Mouse (Mus musculus): ENCODE results near the gene Vav2.

DNA sequence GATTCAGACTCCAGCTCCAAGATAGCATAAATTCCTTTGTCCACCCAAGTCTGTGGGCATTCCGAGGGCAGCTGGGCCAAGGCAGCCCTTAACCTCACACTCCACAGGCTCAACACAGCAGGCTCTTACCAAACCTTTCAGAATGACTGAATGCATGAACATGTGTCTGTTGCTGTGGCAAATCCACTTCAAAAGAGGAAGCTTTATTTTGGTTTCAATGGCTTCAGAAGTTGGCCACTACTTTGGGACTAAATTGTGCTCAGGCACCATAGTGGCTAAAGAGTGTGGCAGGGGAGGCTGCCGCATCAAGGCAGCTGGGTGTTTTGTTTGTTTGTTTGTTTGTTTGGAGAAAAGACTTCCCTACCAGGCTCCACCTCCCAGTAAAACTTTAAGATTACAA is 26.8 kb downstream of the Vav2 start:
- TF ChIP-seq CTCF (conservative IDR thresholded peaks at IDR 0.05; ENCODE audit: insufficient read depth, insufficient read length, low read depth, low read length): no peak
- TF ChIP-seq POLR2A (IDR thresholded peaks at IDR 0.05; ENCODE audit: low read depth, low read length): no peak
